Mouse (Mus musculus) liver, embryonic 13.5 days (tissue): ENCODE data around the gene Tex30. TPM values are rescaled to one million over a fixed set of nuclear protein-coding genes. Genes with fewer than 3 reads are reported as not detected.
"Not testable (repeated sequence)": the region's sequence is repeated elsewhere in the genome, so short reads cannot be mapped to it uniquely, and the experiment has no call there.

Source experiments
- ATAC-seq: fragments of 200-750 bp; cut with Nextera tagmentation; 2 replicates; pipeline ENCODE4 v1.8.0; 2017; ENCODE audit warnings: low read depth, mild to moderate bottlenecking, moderate number of reproducible peaks, moderate library complexity
- DNase-seq: peaks from one replicate; pipeline ENCODE4 v3.0.0; 2022
- H3K27ac ChIP-seq: fragments of 300-500 bp; sonication (generic); 2 replicates; pipeline ENCODE4 v1.5.1; 2015; ENCODE audit warnings: moderate library complexity, mild to moderate bottlenecking, inconsistent platforms
- H3K27me3 ChIP-seq: fragments of 300-500 bp; sonication (generic); 2 replicates; pipeline ENCODE4 v1.6.1; 2015; ENCODE audit warnings: mild to moderate bottlenecking, inconsistent platforms
- H3K36me3 ChIP-seq: fragments of 300-500 bp; sonication (generic); 2 replicates; pipeline ENCODE4 v1.6.1; 2015; ENCODE audit warnings: mild to moderate bottlenecking, inconsistent platforms
- H3K4me1 ChIP-seq: fragments of 300-500 bp; sonication (generic); replicated peaks from 2 replicates; pipeline ENCODE4 v1.6.1; 2015; ENCODE audit warnings: inconsistent platforms
- H3K4me2 ChIP-seq: fragments of 300-500 bp; sonication (generic); 2 replicates; pipeline ENCODE4 v1.6.1; 2015; ENCODE audit warnings: inconsistent platforms, mild to moderate bottlenecking, moderate library complexity
- H3K4me3 ChIP-seq: fragments of 300-500 bp; sonication (generic); replicated peaks from 2 replicates; pipeline ENCODE4 v1.5.1; 2015; ENCODE audit warnings: mild to moderate bottlenecking, inconsistent platforms
- H3K9ac ChIP-seq: fragments of 300-500 bp; sonication (generic); 2 replicates; pipeline ENCODE4 v1.6.1; 2015; ENCODE audit warnings: mild to moderate bottlenecking, inconsistent platforms
- H3K9me3 ChIP-seq: fragments of 300-500 bp; sonication (generic); replicated peaks from 2 replicates; pipeline ENCODE4 v1.6.1; 2016; ENCODE audit warnings: inconsistent platforms
- whole genome bisulfite sequencing: fragments of 180-500 bp; shearing (Covaris S2); methylation state at CpG from one replicate; pipeline ENCODE4 v1.1.7; 2015; ENCODE audit not compliant: insufficient replicate concordance; 5-methylcytosine and 5-hydroxymethylcytosine counted together
- polyA plus RNA-seq: library from polyadenylated mRNA; unstranded; fragments of >200 nt; fragmentation: Nextera tagmentation; extraction: Ambion mirVana; gene quantifications from 2 replicates; pipeline ENCODE4 v1.2.1, GENCODE M21; 2015

The Tex30 gene
- polyA plus RNA-seq, 1 experiment from 2014 or later: 80.3 TPM

DNA sequence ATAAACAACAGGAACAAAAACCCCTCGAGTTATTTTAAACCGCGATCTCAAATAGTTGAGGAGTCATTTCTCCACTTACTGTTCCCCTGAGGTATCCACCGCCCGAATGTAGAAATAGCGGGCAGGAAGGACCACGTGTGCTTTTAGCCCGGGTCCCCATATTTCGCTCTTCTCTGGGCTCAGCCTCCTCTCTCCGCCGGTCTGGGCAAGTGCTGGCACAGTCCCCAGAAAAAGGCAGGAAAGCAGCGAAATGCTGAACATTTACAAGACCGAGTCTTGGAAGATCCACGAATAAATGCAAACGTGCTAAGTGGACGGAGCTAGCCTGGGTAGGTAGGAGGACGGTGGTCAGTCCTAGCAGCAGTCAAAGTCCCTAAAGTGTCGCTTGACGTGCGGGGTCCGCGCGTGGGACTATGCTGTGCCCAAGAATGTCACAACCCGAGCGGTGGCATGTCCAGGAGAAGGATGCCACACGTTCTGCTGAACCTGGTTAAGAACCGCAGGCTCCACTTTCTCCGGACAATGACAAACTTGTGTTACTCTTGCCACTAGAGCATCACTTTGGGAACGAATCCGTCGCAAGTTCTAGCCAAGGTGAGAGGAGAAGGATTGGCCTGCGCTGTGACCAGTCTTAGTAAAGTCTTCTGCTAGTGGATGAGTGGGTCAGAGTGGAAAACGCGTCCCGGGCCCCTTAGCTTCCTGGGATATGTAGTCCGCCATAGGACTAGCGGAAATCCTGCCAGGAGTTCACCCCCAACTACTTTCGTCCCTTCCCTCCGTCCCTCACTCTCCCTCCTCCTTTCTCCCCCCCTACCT, 16.2 kb upstream of the Tex30 start, which contains the start of the genes Kdelc1 and Bivm:
TSS of gene Kdelc1 (minus strand) at position 570 of the 816 bp plus-strand sequence.
TSS of gene Bivm (plus strand) at position 719 of the 816 bp plus-strand sequence.
- H3K9me3 ChIP-seq: no peaks in the 10 kb centered on the region
- H3K36me3 ChIP-seq: peaks cover 16% of the 10 kb centered on the region
- peak within 1 kb of the TSS; percentile 77 for H3K9ac ChIP-seq
- H3K27ac ChIP-seq: peak within 1 kb of the TSS; percentile 84
- H3K4me1 ChIP-seq: peaks cover 17% of the 10 kb centered on the region
- peak; percentile 91 for ATAC-seq
- no peaks in the 10 kb centered on the region for H3K27me3 ChIP-seq
- under 1% methylated on average over 39 of the region's 39 CpGs for WGBS
- peak within 1 kb of the TSS; percentile 92 for H3K4me2 ChIP-seq
- H3K4me3 ChIP-seq: peak within 1 kb of the TSS; percentile 74
- peak; percentile 78 for DNase-seq

DNA sequence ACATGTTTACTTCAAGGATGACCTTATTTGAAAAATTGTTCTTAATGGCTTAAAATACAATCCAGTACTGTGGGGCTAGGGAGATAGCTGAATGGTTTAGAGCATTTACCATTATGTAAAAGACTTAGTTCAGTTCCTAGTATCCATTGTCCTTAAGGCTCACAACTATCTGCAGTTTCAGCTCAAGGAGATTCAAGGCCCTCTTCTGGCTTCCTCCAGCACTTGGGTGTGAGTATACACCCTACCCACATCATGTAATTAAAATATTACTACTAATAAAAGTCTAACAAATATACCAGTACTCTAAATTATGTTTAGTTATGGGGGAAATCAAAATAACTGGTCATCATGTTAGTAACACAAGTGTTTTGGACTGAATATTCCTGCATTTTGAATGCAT, 15.3 kb upstream of the Tex30 start:
- H3K4me2 ChIP-seq: peak overlapping the region; percentile 51
- DNase-seq (no peak), ATAC-seq (no peak)
- no peak overlapping the region for H3K27ac ChIP-seq
- H3K4me3 ChIP-seq: peak overlapping the region; percentile 74
- H3K9me3 ChIP-seq: no peaks in the 10 kb centered on the region
- H3K36me3 ChIP-seq: peaks cover 24% of the 10 kb centered on the region
- no peaks in the 10 kb centered on the region for H3K27me3 ChIP-seq
- H3K9ac ChIP-seq: peak overlapping the region; percentile 77
- peaks cover 17% of the 10 kb centered on the region for H3K4me1 ChIP-seq

DNA sequence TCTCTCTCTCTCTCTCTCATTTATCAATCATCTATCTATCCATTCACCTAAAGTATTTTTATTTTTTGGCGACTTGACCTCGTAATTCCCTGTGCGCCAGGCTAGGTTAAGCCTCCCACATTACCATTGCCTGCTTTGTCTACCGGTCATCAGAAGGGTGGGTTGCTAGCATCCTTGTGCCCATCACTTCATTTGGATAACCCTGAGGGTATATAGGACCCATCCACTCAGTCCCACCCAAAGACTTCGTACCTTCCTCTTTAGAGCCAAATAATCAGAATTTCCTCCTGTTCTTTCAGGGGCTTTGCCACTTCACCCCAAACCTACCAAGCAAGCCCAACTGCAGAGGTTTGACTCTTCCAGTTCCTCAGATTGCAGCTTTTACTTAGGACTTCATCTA, 698 bp upstream of the Tex30 start:
- H3K36me3 ChIP-seq: peaks cover 13% of the 10 kb centered on the region
- DNase-seq (no peak), ATAC-seq (no peak)
- H3K9ac ChIP-seq: peak overlapping the region; percentile 91
- peak overlapping the region; percentile 74 for H3K4me2 ChIP-seq
- H3K27me3 ChIP-seq: no peaks in the 10 kb centered on the region
- peak overlapping the region; percentile 81 for H3K4me3 ChIP-seq
- WGBS: 21% methylated on average over 5 of the region's 5 CpGs
- no peaks in the 10 kb centered on the region for H3K9me3 ChIP-seq
- H3K4me1 ChIP-seq: peaks cover 19% of the 10 kb centered on the region
- no peak overlapping the region for H3K27ac ChIP-seq

DNA sequence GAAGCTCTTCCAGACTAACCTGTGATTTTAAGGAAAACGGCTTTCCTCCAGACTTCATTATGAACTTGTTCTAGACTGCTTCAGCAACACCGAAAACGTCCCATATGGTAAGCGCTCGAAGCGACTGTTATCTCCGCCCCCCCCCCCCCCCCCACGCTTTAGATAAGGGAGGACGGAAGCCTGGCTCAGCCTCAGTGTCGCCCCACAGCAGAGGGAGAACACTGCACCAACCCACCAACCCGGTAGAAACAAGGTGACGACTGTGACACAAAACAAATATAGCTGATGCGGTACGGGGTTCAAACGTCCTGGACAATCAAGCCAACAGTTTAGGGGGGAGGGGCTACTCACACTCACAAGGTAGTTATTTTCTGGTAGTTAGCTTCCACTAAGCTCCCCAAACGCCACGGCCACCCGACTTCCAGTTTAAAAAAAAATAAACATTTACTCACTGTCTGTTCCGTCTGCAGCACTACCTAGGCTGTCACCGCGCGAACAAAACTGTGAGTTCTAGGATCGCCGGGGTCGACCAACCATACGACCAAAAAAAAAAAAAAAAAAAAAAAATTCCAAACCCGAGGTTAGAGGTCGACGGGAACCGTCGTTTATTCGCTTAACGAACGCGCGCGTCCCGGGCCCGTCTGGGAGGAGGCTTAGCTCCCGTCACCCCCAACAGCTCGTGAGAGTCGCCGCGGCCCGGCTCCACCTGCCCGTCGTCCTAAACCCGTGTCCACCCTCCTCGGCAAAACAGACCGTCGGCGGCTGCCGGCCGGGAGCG, 604 bp downstream of the Tex30 start:
- Histone ChIP-seq H3K4me1 (peaks cover 19% of the 10 kb centered on the region), H3K9ac (peak overlapping the region; percentile 91), H3K27ac (peak overlapping the region; percentile 94), H3K9me3 (no peaks in the 10 kb centered on the region), H3K4me2 (peak overlapping the region; percentile 74), H3K4me3 (peak overlapping the region; percentile 81), H3K27me3 (no peaks in the 10 kb centered on the region), H3K36me3 (peaks cover 21% of the 10 kb centered on the region)
- no peak for DNase-seq
- under 1% methylated on average over 55 of the region's 55 CpGs for WGBS
- ATAC-seq: peak; percentile 75

DNA sequence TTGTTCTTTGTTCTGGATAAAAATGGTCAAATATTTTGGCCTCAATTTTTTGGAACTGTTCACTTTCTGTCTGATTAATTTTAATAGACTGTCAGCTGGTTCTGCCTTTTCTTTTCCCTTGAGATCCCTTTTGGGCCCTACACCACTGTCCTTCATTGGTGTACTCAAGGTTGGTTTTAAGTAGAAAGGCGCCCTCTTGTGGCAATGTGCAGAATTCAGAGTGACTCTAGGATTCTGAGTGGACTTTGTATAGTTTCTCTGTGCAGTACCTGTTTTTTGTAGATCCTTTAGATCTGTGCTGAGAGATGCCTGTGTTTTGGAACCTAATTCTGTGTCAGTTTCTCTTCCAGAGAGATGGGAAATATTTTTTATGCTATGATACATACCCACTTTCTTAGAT, 37.6 kb downstream of the Tex30 start:
- Histone ChIP-seq H3K4me3 (no peak overlapping the region), H3K4me2 (no peak overlapping the region), H3K27me3 (no peaks in the 10 kb centered on the region), H3K9me3 (no peaks in the 10 kb centered on the region), H3K9ac (no peak overlapping the region), H3K4me1 (no peaks in the 10 kb centered on the region), H3K27ac (no peak overlapping the region), H3K36me3 (no peaks in the 10 kb centered on the region)
- ATAC-seq: no peak
- peak; percentile 14 for DNase-seq
- WGBS: 0% methylated on average over 1 of the region's 1 CpGs

DNA sequence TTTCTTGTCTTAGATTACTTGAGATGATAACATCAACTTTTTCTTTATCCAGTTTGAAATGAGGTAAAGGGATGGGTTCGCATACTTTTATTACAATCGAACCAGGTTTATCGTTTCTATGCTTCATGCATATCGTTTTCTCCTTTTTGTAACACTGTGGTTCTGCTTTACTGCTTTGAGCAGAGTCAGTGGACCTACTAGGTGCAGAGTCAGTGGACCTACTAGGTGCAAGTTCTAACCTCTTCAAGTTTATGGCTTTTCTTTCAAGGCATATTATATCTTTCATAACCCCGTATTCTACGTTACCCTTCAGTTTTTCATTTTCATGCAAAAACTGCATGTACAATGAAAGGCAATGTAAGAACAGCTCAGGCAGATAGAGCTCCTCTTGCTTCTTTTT, 38.8 kb downstream of the Tex30 start:
- no peak overlapping the region for H3K27ac ChIP-seq
- no peaks in the 10 kb centered on the region for H3K36me3 ChIP-seq
- H3K27me3 ChIP-seq: no peaks in the 10 kb centered on the region
- H3K4me2 ChIP-seq: no peak overlapping the region
- no peak for ATAC-seq
- no peak for DNase-seq
- 83% methylated on average over 6 of the region's 6 CpGs for WGBS
- no peak overlapping the region for H3K9ac ChIP-seq
- no peaks in the 10 kb centered on the region for H3K4me1 ChIP-seq
- no peaks in the 10 kb centered on the region for H3K9me3 ChIP-seq
- H3K4me3 ChIP-seq: no peak overlapping the region

DNA sequence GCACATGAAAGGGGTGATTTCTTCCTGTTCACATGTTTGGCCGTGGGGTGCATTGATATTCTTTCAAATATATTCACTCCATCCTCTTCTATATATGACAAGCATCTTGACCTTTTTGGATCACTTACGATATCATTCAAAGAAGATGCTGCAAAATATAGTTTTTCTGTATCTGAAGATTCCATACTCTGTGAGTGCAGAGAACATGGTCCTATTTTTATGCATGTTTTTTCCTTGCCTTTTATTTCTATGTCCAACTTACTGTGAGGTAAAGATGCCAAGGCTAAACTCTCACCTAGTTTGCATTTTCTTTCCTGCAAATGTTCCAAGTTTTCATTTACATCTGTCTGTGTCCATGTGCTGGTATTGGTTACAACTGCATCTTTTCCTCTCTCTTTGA, 40.4 kb downstream of the Tex30 start, which contains the start of gene Gm8251:
TSS of gene Gm8251 (minus strand) at position 101 of the 400 bp plus-strand sequence.
- no peak for DNase-seq
- H3K36me3 ChIP-seq: no peaks in the 10 kb centered on the region
- H3K9me3 ChIP-seq: no peaks in the 10 kb centered on the region
- no peak within 1 kb of the TSS for H3K27ac ChIP-seq
- no peak within 1 kb of the TSS for H3K9ac ChIP-seq
- no peak within 1 kb of the TSS for H3K4me3 ChIP-seq
- ATAC-seq: no peak
- H3K27me3 ChIP-seq: no peaks in the 10 kb centered on the region
- no peak within 1 kb of the TSS for H3K4me2 ChIP-seq
- H3K4me1 ChIP-seq: no peaks in the 10 kb centered on the region
- 67% methylated on average over 2 of the region's 2 CpGs for WGBS

DNA sequence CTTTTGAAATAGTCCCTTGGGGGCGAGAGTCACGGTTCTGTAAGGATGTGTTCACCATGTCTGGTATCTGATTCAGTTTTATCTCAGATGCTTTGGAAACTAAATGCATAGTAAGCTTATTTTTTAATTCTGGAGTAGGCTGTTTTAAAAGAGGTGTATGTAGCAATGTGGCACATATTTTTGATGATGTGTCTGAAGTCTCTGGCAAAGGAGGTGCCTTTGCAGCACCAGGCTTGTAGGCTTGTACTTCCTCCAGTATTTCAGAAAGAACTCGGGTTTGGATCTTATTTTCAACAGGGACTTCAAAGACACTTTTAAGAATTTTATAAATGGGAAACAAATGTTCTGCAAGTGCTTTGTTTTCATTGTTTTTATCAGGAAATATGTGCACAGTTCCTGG, 44.4 kb downstream of the Tex30 start:
- no peak for ATAC-seq
- Histone ChIP-seq H3K27me3 (no peaks in the 10 kb centered on the region), H3K9me3 (no peaks in the 10 kb centered on the region)

DNA sequence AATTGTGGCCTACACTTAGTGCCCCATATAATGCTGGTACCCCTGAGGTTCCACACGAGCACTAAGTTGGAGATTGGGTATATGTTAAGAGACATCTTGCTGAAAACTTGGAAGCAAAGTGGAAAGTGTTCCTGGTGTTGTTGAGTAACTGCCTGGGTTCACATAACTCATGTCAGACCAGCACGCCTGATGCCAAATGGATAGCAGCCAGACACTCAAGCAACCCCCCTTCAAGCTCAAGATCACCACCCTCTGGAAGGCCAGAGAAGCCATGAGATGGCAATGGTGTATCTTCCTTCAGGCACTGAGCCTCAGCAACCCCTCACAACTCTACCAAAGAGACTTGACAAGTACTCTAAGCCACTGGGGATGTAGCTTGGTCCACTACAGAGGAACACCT, 55.7 kb downstream of the Tex30 start:
- DNase-seq (no peak), ATAC-seq (no peak)
- Histone ChIP-seq H3K27me3 (no peaks in the 10 kb centered on the region), H3K9ac (no peak overlapping the region), H3K4me3 (no peak overlapping the region), H3K4me1 (peaks cover 4% of the 10 kb centered on the region; the same call in 1 of the 2 replicates), H3K9me3 (no peaks in the 10 kb centered on the region), H3K27ac (no peak overlapping the region), H3K36me3 (no peaks in the 10 kb centered on the region), H3K4me2 (no peak overlapping the region)
- WGBS: 57% methylated on average over 2 of the region's 2 CpGs

More for the DNA sequence above, 44.4 kb downstream of the Tex30 start:
- Histone ChIP-seq H3K4me3 (no peak overlapping the region), H3K27ac (no peak overlapping the region), H3K4me1 (no peaks in the 10 kb centered on the region), H3K36me3 (no peaks in the 10 kb centered on the region), H3K4me2 (no peak overlapping the region), H3K9ac (no peak overlapping the region)
- 65% methylated on average over 3 of the region's 3 CpGs for WGBS
- DNase-seq: no peak

DNA sequence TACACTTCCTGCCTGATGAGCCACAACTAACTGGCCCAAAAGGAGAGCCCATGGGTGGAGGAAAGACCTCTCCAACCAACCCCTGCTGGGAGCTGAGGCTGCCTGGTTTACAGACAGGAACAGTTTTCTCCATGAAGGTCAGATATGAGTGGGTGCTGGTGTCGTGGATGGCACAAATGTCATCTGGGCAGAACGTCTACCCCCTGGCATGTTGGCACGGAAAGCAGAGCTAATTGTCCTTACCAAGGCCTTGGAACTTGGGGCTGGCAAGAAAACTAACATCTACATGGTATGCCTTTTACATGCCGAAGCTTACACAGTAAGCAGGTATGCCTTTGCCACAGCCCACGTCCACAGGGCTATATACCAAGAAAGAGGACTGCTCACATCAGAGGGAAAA, 56.6 kb downstream of the Tex30 start:
- H3K4me1 ChIP-seq, H3K9me3 ChIP-seq, H3K27me3 ChIP-seq, H3K4me2 ChIP-seq, H3K36me3 ChIP-seq, DNase-seq, H3K4me3 ChIP-seq, ATAC-seq, H3K27ac ChIP-seq, H3K9ac ChIP-seq: not testable (repeated sequence)
- 57% methylated on average over 5 of the region's 5 CpGs for WGBS

DNA sequence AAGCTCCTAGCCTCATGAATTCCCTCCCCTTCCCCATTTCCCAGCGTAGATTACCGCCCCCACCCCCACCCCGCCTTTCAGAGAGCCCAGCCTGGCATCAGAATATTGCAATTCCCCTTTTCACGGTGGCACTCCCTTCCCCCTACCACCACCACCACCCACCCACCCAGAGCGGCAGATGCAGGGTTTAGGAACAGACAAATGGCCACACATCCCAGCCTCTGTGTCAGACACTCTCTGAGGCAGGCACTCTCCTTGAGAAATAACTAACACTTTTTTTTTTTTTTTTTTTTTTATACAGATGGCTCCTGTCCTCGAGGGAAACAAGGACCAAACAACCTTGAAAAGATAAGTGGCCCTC, 59.7 kb downstream of the Tex30 start:
- 6% methylated on average over 6 of the region's 6 CpGs for WGBS
- Histone ChIP-seq H3K27ac (no peak overlapping the region), H3K27me3 (no peaks in the 10 kb centered on the region), H3K4me2 (peak overlapping the region; percentile 65), H3K4me1 (peaks cover 4% of the 10 kb centered on the region; the same call in 1 of the 2 replicates), H3K36me3 (no peaks in the 10 kb centered on the region), H3K9ac (peak overlapping the region; percentile 41), H3K4me3 (peak overlapping the region; percentile 52), H3K9me3 (no peaks in the 10 kb centered on the region)
- 0 out of 2 replicates have a peak, but pooled peaks have one; percentile 20 for ATAC-seq
- no peak for DNase-seq
